Mouse (Mus musculus) bone marrow macrophage, adult 2 months (primary cell): ENCODE data around the gene Ppp1r12b.

Experiments
- CTCF ChIP-seq: IDR thresholded peaks from 2 replicates; pipeline ENCODE4 v1.5.1; 2012; ENCODE audit warnings: low read depth, mild to moderate bottlenecking, low read length, moderate library complexity
- POLR2A ChIP-seq: IDR thresholded peaks from 2 replicates; pipeline ENCODE4 v1.6.1; 2012; ENCODE audit warnings: mild to moderate bottlenecking, low read depth, low read length, borderline replicate concordance

GRCm38 (mm10) chr1:134994739-134995138, 39.0 kb upstream of the Ppp1r12b start:
- TF ChIP-seq POLR2A: no peak
- TF ChIP-seq CTCF: no peak
